Mouse (Mus musculus): ENCODE measurements around the gene Aqr. TPM values are rescaled to one million over a fixed set of nuclear protein-coding genes. Genes with fewer than 3 reads are reported as not detected.

Aqr gene
- polyA plus RNA-seq, 1 experiment, result 10.2 TPM

DNA sequence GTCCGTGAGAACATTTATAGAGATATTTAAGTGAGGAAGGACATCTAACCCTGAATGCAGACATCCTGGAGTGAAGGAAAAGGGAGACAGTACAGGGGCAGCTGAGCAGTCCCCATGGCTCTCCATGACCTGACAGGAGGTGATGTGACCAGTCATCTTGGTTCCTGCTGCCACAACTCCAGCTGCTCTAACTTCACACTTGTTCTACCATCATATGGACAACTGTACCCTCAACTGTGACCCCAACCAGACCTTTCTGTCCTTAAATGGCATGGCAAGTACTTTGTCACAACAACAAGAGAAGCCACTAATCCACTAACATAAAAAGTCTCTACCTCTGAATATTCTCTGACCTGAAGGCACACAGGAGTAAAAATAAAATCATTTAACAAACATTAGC lies 24.8 kb downstream of the Aqr start:
- Histone ChIP-seq H3K4me3 (ENCODE audit: low read depth, low read length) (no peak overlapping the region), H3K4me1 (ENCODE audit: control insufficient read depth, insufficient read depth, insufficient read length, low read length) (no peaks in the 10 kb centered on the region), H3K36me3 (ENCODE audit: control insufficient read depth, insufficient read depth, low read length) (peaks cover 46% of the 10 kb centered on the region), H3K27ac (ENCODE audit: insufficient read depth, low read depth, low read length) (no peak overlapping the region), H3K27me3 (ENCODE audit: control insufficient read depth, insufficient read depth, low read length) (no peaks in the 10 kb centered on the region)
- no peak for TF ChIP-seq CTCF (IDR thresholded peaks at IDR 0.05; ENCODE audit: extremely low read depth, insufficient read length, insufficient replicate concordance, low read depth, low read length)
- 83% methylated on average over 1 of the region's 1 CpGs for WGBS

DNA sequence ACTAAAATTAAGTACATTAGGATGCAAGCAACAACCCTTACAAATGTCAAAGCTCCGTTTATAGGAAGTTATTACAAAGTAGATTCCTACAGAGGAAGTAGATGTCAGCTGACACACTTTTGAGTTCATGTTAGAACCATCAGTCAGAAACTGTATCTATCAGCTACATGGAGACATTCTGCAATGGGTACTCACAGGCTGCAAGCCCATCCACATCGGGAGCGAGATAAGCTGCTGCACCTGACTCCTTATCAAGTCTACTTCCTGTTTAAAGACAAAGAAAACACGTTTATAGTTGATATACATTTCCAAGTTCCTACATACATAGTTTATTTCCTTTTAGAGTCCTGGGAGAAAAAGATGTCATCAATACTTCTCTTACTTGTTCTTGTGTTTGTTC lies 29.5 kb downstream of the Aqr start:
- TF ChIP-seq POLR2A (IDR thresholded peaks at IDR 0.05; ENCODE audit: low read depth, low read length) (no peak), CTCF (IDR thresholded peaks at IDR 0.05; ENCODE audit: extremely low read depth, insufficient read length, insufficient replicate concordance, low read depth, low read length) (no peak)
- Histone ChIP-seq H3K4me1 (ENCODE audit: control insufficient read depth, insufficient read depth, insufficient read length, low read length) (no peaks in the 10 kb centered on the region), H3K36me3 (ENCODE audit: control insufficient read depth, insufficient read depth, low read length) (peaks cover 46% of the 10 kb centered on the region), H3K4me3 (ENCODE audit: low read depth, low read length) (no peak overlapping the region), H3K27ac (ENCODE audit: insufficient read depth, low read depth, low read length) (no peak overlapping the region), H3K27me3 (ENCODE audit: control insufficient read depth, insufficient read depth, low read length) (no peaks in the 10 kb centered on the region)
- WGBS, result 37% methylated on average over 4 of the region's 4 CpGs

DNA sequence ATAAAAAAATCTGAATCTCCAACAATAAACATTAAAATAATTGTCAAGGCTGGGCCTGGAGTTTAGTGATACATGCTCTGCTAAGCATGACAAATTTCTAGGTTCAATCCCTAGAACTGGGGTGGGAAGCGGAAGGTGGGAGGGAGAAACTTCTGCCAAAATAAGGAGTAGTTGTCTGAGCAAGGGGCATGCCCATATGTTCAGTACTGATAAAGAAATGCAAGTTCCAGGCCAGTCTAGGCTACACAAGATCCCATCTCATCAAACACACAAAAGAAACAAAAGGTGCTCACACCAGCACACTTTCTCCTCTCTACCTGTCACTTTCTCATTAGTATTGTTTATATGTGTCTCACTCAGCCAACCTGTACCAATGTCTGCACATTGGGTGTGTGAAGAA lies 30.2 kb downstream of the Aqr start:
- no peak for TF ChIP-seq POLR2A (IDR thresholded peaks at IDR 0.05; ENCODE audit: low read depth, low read length)
- TF ChIP-seq CTCF (IDR thresholded peaks at IDR 0.05; ENCODE audit: extremely low read depth, insufficient read length, insufficient replicate concordance, low read depth, low read length), result no peak
- Histone ChIP-seq H3K27ac (ENCODE audit: insufficient read depth, low read depth, low read length) (no peak overlapping the region), H3K27me3 (ENCODE audit: control insufficient read depth, insufficient read depth, low read length) (no peaks in the 10 kb centered on the region), H3K36me3 (ENCODE audit: control insufficient read depth, insufficient read depth, low read length) (peaks cover 44% of the 10 kb centered on the region), H3K4me1 (ENCODE audit: control insufficient read depth, insufficient read depth, insufficient read length, low read length) (no peaks in the 10 kb centered on the region), H3K4me3 (ENCODE audit: low read depth, low read length) (no peak overlapping the region)
- WGBS, result 97% methylated on average over 1 of the region's 1 CpGs

DNA sequence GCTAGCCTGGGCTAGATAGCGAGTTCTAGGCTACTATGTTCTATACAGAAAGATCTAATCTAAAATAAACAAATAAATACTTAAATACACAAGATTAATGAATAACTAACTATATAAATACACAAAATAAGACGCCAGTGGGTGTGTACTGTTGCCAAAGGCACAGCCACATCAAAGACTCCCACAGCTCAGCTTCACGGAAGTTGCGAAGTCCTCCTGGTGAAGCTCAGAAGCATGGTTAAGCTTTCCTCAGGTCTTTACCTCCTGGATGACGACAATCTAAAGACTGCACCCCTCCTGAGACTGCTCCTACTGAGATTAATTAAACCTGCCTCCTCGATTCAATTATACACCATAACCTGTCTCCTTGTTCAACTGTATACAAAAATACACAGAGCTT lies 33.6 kb downstream of the Aqr start:
- Histone ChIP-seq H3K4me3 (ENCODE audit: low read depth, low read length) (no peak overlapping the region), H3K27me3 (ENCODE audit: control insufficient read depth, insufficient read depth, low read length) (no peaks in the 10 kb centered on the region), H3K4me1 (ENCODE audit: control insufficient read depth, insufficient read depth, insufficient read length, low read length) (no peaks in the 10 kb centered on the region), H3K27ac (ENCODE audit: insufficient read depth, low read depth, low read length) (no peak overlapping the region), H3K36me3 (ENCODE audit: control insufficient read depth, insufficient read depth, low read length) (peaks cover 44% of the 10 kb centered on the region)
- 89% methylated on average over 6 of the region's 6 CpGs for WGBS
- no peak for TF ChIP-seq POLR2A (IDR thresholded peaks at IDR 0.05; ENCODE audit: low read depth, low read length)
- TF ChIP-seq CTCF (IDR thresholded peaks at IDR 0.05; ENCODE audit: extremely low read depth, insufficient read length, insufficient replicate concordance, low read depth, low read length), result no peak

DNA sequence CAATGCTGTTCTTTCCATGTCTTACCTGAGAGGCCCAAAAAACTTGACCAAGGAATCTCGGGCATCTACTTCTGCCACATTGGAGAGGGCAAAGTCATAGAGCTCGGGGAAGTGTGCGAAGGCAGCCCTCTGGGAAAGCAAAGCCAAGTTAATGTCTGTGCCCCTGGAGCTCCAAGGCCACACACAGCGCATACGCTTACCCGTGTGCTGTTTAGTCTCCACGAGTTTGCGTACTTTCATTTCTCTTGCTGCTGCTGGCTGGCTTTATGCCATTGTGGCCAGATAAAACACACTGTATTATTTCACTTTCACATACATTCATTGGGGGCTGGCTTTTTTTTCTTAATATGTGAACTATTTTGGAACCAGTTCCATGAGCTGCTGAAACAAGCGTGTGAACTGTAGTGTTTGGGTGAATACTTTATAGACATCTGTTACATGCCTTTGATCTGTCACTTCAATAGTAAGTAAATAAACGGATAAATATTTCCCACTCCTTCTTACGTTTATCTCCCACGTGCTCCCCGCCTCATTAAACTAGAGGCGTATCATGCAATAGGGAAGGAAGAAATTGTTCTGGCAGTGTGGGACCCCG lies 39.9 kb downstream of the Aqr start:
- TF ChIP-seq CTCF (IDR thresholded peaks at IDR 0.05; ENCODE audit: extremely low read depth, insufficient read length, insufficient replicate concordance, low read depth, low read length) (no peak), POLR2A (IDR thresholded peaks at IDR 0.05; ENCODE audit: low read depth, low read length) (no peak)
- H3K4me3 ChIP-seq (ENCODE audit: low read depth, low read length), result no peak overlapping the region
- WGBS, result 82% methylated on average over 15 of the region's 15 CpGs
- H3K27me3 ChIP-seq (ENCODE audit: control insufficient read depth, insufficient read depth, low read length), result no peaks in the 10 kb centered on the region
- no peaks in the 10 kb centered on the region for H3K4me1 ChIP-seq (ENCODE audit: control insufficient read depth, insufficient read depth, insufficient read length, low read length)
- peaks cover 64% of the 10 kb centered on the region for H3K36me3 ChIP-seq (ENCODE audit: control insufficient read depth, insufficient read depth, low read length)
- H3K27ac ChIP-seq (ENCODE audit: insufficient read depth, low read depth, low read length), result no peak overlapping the region

DNA sequence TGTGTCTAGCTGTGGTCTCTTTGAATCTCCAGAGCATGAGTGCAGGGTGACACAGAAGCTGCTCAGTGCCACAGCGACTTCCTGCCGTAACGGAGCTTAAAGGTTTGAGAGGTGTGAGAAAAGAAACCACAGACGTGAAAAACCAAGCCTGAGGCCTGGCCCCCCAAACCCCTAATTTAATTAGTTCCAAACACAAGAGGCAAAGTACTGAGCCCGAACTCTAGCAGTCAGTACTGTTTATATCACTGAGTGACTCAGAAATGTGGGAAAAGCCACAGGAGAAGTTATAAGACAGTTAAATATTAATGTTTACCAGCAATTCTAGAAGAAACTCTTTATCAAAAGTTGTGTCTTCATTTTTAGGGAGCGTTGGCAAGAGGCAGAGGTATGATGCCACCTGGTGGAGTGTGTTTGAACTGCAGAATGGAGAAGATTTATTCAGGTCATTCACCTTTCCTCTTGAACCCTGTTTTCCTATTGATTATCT lies 41.5 kb downstream of the Aqr start:
- H3K27me3 ChIP-seq (ENCODE audit: control insufficient read depth, insufficient read depth, low read length), result no peaks in the 10 kb centered on the region
- 72% methylated on average over 6 of the region's 6 CpGs for WGBS
- TF ChIP-seq CTCF (IDR thresholded peaks at IDR 0.05; ENCODE audit: extremely low read depth, insufficient read length, insufficient replicate concordance, low read depth, low read length) (no peak), POLR2A (IDR thresholded peaks at IDR 0.05; ENCODE audit: low read depth, low read length) (no peak)
- H3K4me1 ChIP-seq (ENCODE audit: control insufficient read depth, insufficient read depth, insufficient read length, low read length), result no peaks in the 10 kb centered on the region
- H3K36me3 ChIP-seq (ENCODE audit: control insufficient read depth, insufficient read depth, low read length), result peaks cover 72% of the 10 kb centered on the region
- no peak overlapping the region for H3K4me3 ChIP-seq (ENCODE audit: low read depth, low read length)
- H3K27ac ChIP-seq (ENCODE audit: insufficient read depth, low read depth, low read length), result no peak overlapping the region

DNA sequence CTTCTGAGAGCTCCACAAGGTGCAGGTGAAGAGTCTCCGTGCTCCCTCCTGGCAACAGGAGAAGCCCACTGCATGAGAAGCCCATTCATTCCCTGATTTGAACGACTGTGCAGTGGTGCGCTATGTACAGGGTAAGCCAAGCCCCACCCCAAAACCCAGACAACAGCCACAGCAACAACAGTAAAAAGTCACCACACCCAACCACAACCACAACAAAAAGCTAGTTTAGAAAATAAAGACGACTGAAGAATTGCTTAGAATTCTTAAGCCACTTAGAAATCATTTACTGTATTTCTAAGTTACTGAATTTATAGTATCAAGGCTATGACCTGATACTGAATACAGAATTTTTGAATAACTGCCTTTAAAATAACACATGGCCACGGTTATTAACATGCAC lies 41.9 kb downstream of the Aqr start:
- no peak for TF ChIP-seq CTCF (IDR thresholded peaks at IDR 0.05; ENCODE audit: extremely low read depth, insufficient read length, insufficient replicate concordance, low read depth, low read length)
- TF ChIP-seq POLR2A (IDR thresholded peaks at IDR 0.05; ENCODE audit: low read depth, low read length), result no peak
- 88% methylated on average over 5 of the region's 5 CpGs for WGBS
- Histone ChIP-seq H3K4me3 (ENCODE audit: low read depth, low read length) (no peak overlapping the region), H3K36me3 (ENCODE audit: control insufficient read depth, insufficient read depth, low read length) (peaks cover 72% of the 10 kb centered on the region), H3K4me1 (ENCODE audit: control insufficient read depth, insufficient read depth, insufficient read length, low read length) (no peaks in the 10 kb centered on the region), H3K27ac (ENCODE audit: insufficient read depth, low read depth, low read length) (no peak overlapping the region), H3K27me3 (ENCODE audit: control insufficient read depth, insufficient read depth, low read length) (no peaks in the 10 kb centered on the region)

All from small intestine, adult 2 months (tissue).